23 mouse cellular contexts compared by ENCODE assay signal in the genomic region with DNA sequence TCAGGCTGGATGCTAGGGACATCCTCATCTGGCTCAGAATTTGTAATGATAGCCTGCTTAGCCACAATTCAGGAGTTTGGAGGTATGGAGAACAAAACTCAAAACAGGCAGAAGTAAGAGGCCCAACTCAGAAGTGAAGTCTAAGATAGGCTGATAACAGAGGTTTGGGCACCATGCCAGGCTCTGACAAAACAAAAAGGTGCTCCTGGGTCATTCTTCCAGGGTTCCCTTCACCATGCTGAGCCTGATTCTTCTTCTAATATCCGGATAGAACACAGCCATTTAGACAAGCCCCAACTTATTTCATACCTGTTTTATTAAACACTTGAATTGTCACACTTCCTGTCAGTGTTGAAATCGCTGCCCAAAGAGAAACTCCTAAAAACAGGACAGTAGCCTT.
A peak's percentile ranks its signal among the peaks of the same experiment; 100 is the strongest.
DNase-seq lines count a peak whose midpoint lies in the region; ATAC-seq and TF ChIP-seq lines count a peak whose summit lies in the region.
"Had no signal": no experiment of that assay in that cellular context is flagged by ENCODE, and none has a peak within 500 bp of the region (broad histone marks: within the 10 kb centered on the region; RNA-seq: fewer than 3 reads in every experiment).

No protein-coding gene starts in this region.

- no peak for ATAC-seq in heart, embryonic 11.5 days (replicated peaks; ENCODE audit: insufficient number of reproducible peaks, low FRiP score, low TSS enrichment)
- no peak for ATAC-seq in lung, embryonic 14.5 days (ENCODE audit: insufficient read depth)
- ATAC-seq: activated CD4-positive, CD25-positive, alpha-beta regulatory T cell, adult 4 months; CD4-positive, CD25-positive, alpha-beta regulatory T cell, adult 4 months; forebrain, embryonic 13.5 days; forebrain, embryonic 15.5 days; Patski had no signal

- 75% methylated on average over 2 of the region's 2 CpGs for WGBS in heart, embryonic 11.5 days (ENCODE audit: insufficient replicate concordance)
- 68% methylated on average over 2 of the region's 2 CpGs for WGBS in lung, embryonic 14.5 days

- no peaks in the 10 kb centered on the region for H3K27me3 ChIP-seq in heart, embryonic 11.5 days (ENCODE audit: control insufficient read depth, insufficient read depth, low read length)
- no peaks in the 10 kb centered on the region for H3K27me3 ChIP-seq in lung, embryonic 14.5 days (ENCODE audit: insufficient read depth, low read length)
- H3K27me3 ChIP-seq: CH12.LX; embryonic facial prominence, embryonic 12.5 days; forebrain, embryonic 13.5 days; forebrain, embryonic 15.5 days; Patski had no signal

- no peak overlapping the region for H3K4me2 ChIP-seq in heart, embryonic 11.5 days
- H3K4me2 ChIP-seq in lung, embryonic 14.5 days, result no peak overlapping the region
- H3K4me2 ChIP-seq: embryonic facial prominence, embryonic 12.5 days; forebrain, embryonic 13.5 days; forebrain, embryonic 15.5 days had no signal

- no peak for TF ChIP-seq CTCF in lung, embryonic 14.5 days (IDR thresholded peaks at IDR 0.05; ENCODE audit: low read depth)

- H3K36me3 ChIP-seq in heart, embryonic 11.5 days (ENCODE audit: control insufficient read depth, insufficient read depth, low read length), result no peaks in the 10 kb centered on the region
- H3K36me3 ChIP-seq in lung, embryonic 14.5 days (ENCODE audit: insufficient read depth), result no peaks in the 10 kb centered on the region
- H3K36me3 ChIP-seq: embryonic facial prominence, embryonic 10.5 days; embryonic facial prominence, embryonic 12.5 days; forebrain, embryonic 15.5 days; G1E had no signal

- H3K27ac ChIP-seq in heart, embryonic 11.5 days (ENCODE audit: low read depth, low read length), result no peak overlapping the region
- H3K27ac ChIP-seq in lung, embryonic 14.5 days (ENCODE audit: low read depth), result no peak overlapping the region
- H3K27ac ChIP-seq: embryonic facial prominence, embryonic 10.5 days; embryonic facial prominence, embryonic 12.5 days; forebrain, embryonic 13.5 days; forebrain, embryonic 15.5 days had no signal

- H3K4me3 ChIP-seq in heart, embryonic 11.5 days (ENCODE audit: low read depth, low read length), result no peak overlapping the region
- no peak overlapping the region for H3K4me3 ChIP-seq in lung, embryonic 14.5 days (ENCODE audit: low read depth, low read length)
- H3K4me3 ChIP-seq: embryonic facial prominence, embryonic 10.5 days; embryonic facial prominence, embryonic 12.5 days; forebrain, embryonic 13.5 days; forebrain, embryonic 15.5 days had no signal

- H3K4me1 ChIP-seq in heart, embryonic 11.5 days (ENCODE audit: control insufficient read depth, insufficient read depth, low read length), result no peaks in the 10 kb centered on the region
- H3K4me1 ChIP-seq in lung, embryonic 14.5 days (ENCODE audit: insufficient read depth), result no peaks in the 10 kb centered on the region
- H3K4me1 ChIP-seq: embryonic facial prominence, embryonic 10.5 days; embryonic facial prominence, embryonic 12.5 days had no signal

- H3K9ac ChIP-seq in heart, embryonic 11.5 days (ENCODE audit: low read depth, low read length), result no peak overlapping the region
- no peak overlapping the region for H3K9ac ChIP-seq in lung, embryonic 14.5 days
- H3K9ac ChIP-seq: embryonic facial prominence, embryonic 12.5 days; forebrain, embryonic 13.5 days; forebrain, embryonic 15.5 days had no signal

- no peaks in the 10 kb centered on the region for H3K9me3 ChIP-seq in heart, embryonic 11.5 days (replicated peaks; ENCODE audit: control insufficient read depth, low read length)
- no peaks in the 10 kb centered on the region for H3K9me3 ChIP-seq in lung, embryonic 14.5 days (ENCODE audit: low read depth, low read length)
- H3K9me3 ChIP-seq: embryonic facial prominence, embryonic 10.5 days; embryonic facial prominence, embryonic 12.5 days; forebrain, embryonic 13.5 days; forebrain, embryonic 15.5 days; G1E had no signal

- peak; percentile 51 for DNase-seq in heart, adult 11 months
- peak; percentile 6 for DNase-seq in lung, embryonic 14.5 days
- no peak for DNase-seq in lung, postnatal 10 days
- DNase-seq in urinary bladder, postnatal 25 days (ENCODE audit: low spot score), result peak; percentile 6
- no peak for DNase-seq in urinary bladder, adult 18-20 months (ENCODE audit: low spot score in 2 of 2)
- DNase-seq: adrenal gland, adult 8-10 months; adrenal gland, postnatal 14 days; B cell, adult 2 months; cerebellum, adult 11-12 months; cerebellum, adult 2 months; cerebellum, adult 9-10 months; cerebellum, postnatal 10 days; cerebellum, postnatal 25 days had no signal

Comparison
In these comparisons a context has a peak if more than half of its experiments do, and no peak if none do; other contexts are left out.
1. DNase-seq: peak in heart, adult 11 months (single experiment), lung, embryonic 14.5 days (single experiment) and urinary bladder, postnatal 25 days (single experiment); none in lung, postnatal 10 days (single experiment) and urinary bladder, adult 18-20 months (0 of 2).